Mouse (Mus musculus): Measurements from ENCODE around the gene Fcf1.

The Fcf1 gene

DNA sequence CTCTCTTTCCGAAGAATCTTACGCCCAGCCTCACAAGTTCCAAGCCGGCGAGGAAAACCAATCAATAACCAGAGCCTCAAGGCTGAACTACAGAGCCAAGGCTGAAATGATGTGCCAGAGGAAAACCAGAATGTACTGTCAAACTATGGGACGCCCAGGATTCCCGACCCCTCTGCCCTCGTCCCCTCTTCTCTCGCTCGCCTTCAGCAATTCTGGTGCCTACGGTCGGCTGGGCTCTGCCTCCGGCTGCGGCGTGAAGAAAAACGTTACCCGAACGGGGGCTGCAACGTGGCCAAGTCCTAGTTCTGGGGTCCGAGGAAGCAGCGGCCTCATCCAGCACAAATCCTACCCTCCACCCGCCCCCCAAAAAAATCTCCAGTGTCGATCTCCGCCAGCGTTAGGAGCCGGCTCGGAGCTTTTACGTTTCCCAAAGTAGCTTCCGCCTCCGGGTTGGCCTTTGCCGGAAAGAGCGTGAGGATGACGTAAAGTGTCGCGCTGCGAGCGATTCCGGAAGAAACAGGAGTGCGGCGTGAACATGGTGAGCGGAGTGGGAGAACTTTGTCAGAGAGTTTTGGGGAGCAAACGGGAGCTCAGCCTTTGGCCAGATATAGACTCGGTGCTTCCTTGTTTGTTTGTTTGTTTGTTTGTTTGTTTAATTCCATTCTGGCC, at the start of gene Fcf1, which contains the start of gene Arel1:
Fcf1 (plus strand) TSS at position 470 of the 669 bp plus-strand sequence.
Arel1 (minus strand) TSS at position 473 of the 669 bp plus-strand sequence.
- DNase-seq (ENCODE audit: low read depth, low spot score) = peak; percentile 83

DNA sequence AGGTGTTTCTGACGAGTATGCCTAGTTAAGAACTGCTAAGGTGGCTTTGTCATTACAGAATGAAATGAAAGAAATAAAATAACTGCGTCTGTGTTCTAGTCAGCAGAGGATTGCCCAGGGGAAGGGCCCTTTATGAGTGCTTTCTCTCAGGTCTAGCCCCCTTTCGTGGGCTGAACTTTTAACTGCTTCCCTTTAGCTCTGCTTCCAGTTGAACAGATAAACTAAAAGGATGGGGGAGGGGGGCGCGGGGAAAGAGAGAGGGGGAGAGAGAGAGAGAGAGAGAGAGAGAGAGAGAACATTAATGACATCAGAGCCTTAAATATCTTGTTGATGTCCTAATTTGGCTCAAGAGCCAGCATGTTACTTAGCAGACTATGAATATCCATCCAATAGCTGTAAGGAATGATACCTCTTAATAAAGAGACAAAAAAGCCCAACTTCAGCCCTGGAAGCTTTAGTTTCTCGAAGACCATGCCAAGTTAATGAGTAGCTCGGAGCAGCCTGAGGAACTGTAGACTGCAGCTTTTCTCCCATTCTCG, 48.7 kb upstream of the Fcf1 start:
- no peak for DNase-seq (ENCODE audit: low read depth, low spot score)

DNA sequence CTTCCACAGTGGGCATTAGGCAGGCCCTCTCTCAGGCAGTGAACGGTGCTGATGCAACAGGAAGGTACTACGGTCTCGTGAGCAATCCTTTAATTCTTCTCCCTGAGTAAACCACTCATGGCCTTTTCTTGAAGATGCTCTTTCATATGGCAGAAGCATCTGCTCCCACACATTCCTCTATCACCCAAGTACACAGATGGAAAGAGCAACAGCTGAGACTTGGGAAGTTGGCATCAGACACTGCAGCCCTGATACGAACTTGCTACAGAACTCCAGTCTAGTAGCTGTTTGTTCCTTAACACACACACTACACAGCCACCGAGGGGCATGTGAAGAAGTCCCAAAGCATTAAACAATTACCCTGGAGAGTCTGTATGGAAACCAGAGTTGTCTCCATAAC, 46.4 kb upstream of the Fcf1 start:
- DNase-seq (ENCODE audit: low read depth, low spot score) = no peak

DNA sequence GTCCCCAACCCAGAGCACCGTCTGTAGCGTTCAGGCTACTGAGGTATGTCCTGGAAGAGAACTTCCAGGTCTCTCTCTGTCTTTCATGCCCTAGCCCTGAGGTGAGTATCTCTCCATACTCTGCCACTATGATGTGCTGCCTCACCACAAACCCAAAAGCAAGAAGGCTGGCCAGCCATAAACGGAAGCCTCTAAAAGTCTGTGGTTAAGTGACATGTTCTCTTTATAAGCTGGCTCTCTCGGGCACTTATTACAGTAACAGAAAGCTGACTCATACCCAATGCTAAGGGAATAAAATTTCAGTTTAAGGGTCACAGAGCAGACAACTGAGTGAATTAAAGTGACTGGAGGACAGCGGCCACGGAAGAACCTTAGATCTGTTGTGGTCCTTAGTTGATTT, 44.2 kb upstream of the Fcf1 start:
- DNase-seq (ENCODE audit: low read depth, low spot score) = no peak

DNA sequence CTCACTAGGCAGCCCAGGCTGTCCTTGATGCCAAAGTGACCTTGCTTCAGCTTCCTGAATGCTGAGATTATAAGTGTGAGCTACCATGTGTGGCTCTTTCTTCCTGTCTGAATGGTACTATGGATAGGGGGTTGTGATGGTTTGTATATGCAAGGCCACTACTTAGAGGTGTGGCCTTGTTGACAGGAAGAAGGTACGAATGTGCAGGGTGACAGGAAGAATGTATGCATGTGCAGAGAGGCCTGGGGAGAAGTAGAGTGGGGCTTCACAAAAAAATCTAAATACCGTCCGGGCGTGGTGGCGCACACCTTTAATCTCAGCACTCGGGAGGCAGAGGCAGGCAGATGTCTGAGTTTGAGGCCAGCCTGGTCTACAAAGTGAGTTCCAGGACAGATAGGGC, 38.5 kb upstream of the Fcf1 start:
- DNase-seq (ENCODE audit: low read depth, low spot score) = no peak

DNA sequence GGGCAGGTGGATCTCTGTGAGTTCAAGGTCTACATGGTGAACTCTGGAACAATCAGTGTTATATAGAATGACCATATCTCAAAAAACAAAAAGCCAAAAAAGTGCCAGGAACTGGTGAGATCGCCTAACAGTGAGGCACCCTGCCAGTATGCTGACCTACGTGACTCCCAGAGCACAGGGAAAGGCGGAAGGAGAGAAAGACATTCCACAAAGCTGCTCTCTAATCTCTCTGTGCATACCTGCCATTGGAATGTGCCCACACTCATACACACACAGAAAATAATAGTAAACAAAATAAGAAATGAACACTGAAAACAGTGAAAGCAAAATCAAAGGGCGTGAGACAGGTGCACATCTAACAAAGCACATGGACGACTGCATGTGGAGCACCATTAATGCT, 35.4 kb upstream of the Fcf1 start:
- no peak for DNase-seq (ENCODE audit: low read depth, low spot score)

DNA sequence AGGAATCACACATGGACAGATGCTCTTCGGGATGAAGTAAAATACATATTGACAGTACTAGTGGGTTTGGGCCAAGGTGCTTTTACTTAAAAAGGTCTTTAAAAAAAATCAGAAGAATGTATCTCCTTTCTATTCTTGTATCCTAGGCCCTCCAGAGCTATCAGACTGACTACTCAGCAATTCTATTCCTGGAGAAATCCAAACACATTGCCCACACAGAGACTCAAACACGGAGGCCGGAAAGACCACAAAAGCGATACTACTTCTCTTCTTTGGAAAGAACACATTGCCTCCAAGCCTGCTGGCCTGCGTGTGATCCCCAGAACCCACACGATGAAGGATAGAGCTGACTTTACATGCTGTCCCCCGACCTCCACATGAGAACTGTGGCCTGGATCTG, 31.6 kb upstream of the Fcf1 start:
- no peak for DNase-seq (ENCODE audit: low read depth, low spot score)

DNA sequence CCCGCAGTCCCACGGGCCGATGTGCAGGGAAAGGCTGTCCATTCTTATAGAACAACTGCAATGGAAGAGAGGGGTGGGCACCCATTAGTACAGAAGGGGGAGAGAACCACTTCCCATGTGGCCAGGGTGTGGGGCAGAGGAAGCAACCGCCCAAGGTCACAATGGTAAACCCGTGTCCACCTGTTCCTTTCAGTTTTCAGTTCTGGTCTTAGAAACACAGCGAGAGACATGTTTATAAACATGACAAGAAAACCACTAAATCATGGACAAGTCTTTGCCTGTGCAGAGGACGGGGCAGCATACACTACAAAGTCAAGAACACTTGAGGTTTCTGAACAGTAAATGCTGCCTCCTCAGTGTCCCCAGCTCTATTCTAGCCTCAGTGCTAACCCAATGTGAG, 30.4 kb upstream of the Fcf1 start:
- DNase-seq (ENCODE audit: low read depth, low spot score) = no peak

DNA sequence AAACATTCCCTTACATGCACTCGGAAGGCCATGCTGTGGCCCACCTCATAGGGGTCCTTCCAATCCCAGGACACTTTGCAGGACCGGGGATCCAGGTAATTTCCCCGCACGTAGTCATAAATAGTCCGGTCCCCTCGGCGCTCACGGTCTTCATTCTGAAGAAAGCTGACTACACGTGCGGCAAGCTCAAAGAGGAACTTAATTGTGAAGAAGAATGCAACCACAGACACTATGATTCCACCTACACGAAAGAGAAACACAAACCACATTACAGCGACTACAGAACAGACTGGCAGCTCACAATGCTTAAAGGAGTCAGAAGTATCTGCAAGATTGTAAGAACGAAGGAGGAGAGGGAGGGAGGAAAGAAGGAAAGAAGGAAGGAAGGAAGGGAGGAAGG, 29.0 kb upstream of the Fcf1 start:
- DNase-seq (ENCODE audit: low read depth, low spot score) = no peak

DNA sequence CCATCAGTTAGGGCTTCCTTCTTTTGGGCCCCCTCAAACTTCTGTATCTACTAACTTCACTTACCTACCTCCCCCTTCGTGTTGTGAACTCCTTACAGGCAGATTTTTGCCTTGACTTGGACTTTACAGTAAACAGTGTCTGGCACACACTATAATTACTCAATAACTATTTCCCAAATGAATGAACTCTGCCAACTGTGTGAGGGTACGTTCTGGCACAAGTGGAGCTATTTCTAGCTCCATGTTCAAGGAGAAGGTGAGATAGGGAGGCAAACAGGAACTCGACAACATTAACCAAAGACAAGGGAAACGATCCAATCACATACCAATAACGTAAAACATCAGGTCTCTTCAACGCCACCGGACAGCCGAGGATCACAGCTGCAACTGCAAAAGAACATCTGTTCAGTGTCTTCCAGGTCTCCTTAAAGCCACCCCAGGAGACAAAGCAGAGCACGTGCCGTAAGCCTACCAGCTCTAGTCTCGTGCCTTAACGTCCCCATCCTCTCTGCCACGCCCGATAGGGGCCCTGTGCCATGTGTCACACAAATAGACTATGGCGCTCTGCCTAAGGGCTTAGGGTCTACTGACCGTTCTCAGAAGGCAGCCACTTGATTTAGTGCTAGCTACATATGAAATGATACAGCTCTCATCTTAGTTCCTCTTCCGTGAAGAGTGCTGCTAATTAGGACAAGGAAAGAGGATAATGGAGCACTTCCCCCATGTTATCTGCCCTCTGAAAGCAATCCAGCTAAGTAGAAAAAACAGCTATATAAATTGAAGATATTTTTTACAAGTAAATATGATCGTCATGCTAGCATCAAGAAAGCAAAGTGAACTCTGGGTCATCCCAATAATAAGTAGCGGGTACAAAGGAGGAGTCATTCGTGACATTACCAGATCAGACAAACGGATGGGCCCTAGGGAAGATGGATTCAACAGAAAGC, 27.4 kb upstream of the Fcf1 start:
- DNase-seq (ENCODE audit: low read depth, low spot score) = no peak

DNA sequence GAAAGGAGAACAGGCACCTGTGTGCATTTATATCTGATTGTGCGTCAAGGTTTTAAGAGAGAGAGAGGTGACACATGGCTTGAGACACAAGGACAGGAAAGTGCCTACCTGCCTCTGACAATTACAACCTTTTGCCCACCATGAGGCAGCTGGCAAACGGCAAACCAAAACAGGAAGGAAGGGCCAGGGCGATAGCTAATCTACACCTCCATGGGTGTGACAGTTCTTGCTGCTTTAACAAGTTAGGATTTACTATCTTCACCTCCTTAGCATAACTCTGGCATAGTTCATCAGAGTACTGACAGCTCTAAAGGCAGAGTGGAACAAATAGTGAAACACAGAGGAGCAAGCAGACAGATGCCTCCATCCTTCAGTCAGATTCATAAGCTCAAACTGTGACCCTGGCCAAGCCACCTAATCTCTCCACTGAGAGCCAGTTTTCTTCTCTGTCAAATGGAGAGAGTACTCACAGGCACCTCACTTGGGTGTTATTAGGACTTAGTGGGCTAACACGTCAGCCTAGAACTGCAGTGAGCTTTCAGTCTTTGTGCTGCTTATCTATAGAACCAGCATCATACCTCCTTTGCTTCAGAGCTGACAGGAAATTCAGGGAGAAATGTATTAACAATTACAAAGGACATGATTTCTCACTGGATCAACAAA, 26.4 kb upstream of the Fcf1 start:
- DNase-seq (ENCODE audit: low read depth, low spot score) = no peak

DNA sequence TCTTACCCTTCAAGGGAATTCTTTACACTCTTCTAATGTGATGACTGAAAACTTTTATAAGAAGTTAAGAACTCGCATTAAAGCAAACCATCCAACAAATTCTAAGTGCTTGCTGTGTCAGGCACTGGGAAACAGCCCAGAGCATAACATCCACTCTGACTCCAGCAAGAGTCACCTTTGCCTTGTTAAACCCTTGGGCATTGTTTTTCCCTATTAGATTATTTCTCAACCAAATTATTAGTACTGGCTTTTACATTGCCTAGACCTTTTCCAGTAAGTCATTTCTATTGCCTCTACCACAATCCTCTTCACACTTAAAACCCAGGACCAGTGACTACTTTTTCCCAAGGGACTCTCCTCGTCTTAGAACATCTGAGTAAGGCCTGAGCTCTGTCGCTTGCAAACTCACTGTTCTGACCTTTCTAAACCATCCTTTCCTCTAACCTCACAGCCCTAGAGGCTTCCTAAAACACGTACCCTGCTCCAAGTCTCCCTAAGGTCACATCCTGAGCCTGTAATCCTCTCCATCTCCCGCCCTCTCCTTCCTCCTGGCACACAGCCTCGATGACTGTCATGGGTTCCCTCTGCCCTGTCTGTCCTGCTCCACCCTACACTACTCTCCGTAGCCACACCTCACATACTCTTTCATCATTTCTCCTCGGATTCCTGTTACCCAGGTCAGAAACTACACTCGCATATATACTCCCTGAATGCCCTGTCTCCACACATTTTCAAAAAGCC, 25.7 kb upstream of the Fcf1 start:
- no peak for DNase-seq (ENCODE audit: low read depth, low spot score)

DNA sequence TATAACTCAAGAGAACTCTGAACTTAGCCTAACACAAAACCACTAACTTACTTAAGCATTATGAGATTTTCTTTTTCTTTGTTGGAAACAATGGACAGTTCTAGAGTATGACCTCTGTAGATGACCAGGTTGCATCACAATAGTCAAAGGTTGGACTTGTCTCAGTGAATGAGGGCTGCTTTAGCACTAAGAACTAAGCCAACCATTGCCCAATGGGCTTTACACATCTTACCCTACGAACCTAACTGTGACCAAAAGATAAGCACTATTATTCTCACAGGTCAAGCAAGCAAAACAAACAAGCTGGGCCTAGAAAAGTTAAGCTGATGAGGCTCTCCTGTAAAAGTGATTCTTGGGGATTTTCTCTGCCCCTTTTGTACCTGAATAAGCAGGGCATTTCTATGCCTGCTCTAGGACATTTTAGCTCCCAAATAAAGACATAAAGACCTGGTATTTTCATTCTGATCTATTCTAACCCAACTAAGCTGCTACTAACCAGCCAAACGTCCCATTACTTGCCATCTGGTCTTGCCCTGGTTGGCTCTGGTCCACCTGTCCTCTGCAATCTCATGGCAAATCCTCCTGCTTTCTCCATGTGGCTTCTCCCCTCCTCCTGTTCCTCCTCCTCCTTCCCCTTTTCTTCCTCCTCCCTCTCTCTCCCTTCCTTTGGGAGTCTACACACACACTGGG, 22.7 kb upstream of the Fcf1 start:
- no peak for DNase-seq (ENCODE audit: low read depth, low spot score)

DNA sequence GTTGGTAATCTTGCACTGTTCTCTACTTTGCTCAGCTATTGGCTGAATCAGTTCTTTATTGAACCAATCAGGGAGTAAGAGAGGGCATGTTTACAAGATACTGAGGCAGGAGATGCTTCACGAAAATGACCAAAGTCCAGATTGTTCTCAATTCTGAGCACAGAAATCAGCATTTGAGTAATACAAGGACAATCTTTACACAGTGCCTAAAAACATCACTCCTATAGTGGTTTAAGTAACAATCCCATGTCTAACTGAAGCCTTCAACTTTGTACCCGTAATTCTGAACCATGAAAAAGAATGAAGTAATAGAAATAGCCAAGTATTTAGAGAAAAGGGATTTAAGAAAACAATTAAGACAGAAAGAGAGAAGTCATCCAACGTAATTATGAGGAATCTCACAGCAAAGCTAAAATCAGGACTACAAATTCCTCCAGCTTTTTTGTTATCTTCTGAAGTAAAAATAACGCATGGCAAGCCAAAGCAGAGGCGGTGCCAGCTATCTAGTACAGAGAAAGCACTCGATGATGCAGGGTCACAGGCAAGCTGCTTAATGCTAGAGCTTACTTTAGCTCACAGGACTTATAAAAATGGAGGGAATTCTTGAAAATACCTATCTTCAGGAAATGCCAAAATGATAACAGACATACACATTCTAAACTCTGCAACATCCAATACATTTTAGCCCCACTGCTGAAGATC, 22.0 kb upstream of the Fcf1 start:
- no peak for DNase-seq (ENCODE audit: low read depth, low spot score)

DNA sequence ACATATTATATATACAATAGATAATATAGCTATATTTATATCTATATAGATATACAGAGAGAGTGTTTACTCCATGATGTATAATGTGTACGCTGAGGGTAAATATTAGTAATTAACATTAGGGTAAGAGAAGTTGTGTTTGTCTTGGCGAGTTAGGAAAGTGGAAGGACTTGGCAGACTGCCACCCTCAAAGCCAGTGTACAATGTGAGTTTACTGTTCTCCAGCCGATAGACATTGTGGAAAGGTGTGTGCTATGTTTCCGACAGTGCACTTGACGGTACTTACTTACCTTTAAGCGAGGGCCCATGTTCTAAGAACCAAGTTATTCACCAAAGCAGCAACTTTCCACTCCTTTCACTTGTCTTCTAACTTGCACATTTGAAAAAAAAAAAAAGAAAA, 19.9 kb upstream of the Fcf1 start:
- no peak for DNase-seq (ENCODE audit: low read depth, low spot score)

DNA sequence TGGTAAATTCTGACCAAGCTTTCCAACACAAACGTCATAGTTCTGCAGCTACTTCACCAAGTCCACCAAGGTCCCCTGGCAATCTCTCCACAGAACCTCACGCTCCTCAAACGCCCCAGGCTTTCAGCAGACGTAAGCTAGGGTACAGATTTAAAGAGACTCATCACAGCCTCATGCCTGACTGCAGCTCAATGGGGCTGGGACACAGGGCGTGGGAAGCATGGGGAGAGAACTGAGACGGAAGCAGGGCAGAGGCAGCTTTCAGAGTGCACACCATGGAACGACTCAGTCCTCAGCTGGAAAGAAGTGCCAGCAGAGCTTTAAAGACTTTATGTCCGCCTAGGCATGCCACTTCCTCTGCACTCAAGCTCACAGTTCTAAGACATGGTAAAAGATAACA, 19.2 kb upstream of the Fcf1 start:
- no peak for DNase-seq (ENCODE audit: low read depth, low spot score)

DNA sequence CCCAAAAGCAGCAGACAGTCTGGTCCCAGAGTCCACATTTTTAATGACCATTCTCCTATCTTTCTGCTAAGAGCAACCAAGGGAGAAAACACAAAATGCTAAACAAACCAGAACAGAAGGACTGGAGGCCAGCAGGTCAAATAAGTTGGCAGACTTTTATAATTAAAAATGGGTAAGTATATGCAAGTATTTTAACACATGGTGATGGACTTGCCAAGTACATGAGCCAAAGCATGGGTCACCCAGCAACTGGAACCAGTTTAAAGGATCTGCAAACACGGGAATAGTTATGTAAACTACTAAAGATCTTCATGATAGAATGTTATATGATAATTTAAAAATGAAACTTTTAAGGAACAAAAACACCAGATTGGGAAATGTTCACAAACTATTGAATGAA, 18.3 kb upstream of the Fcf1 start:
- no peak for DNase-seq (ENCODE audit: low read depth, low spot score)

DNA sequence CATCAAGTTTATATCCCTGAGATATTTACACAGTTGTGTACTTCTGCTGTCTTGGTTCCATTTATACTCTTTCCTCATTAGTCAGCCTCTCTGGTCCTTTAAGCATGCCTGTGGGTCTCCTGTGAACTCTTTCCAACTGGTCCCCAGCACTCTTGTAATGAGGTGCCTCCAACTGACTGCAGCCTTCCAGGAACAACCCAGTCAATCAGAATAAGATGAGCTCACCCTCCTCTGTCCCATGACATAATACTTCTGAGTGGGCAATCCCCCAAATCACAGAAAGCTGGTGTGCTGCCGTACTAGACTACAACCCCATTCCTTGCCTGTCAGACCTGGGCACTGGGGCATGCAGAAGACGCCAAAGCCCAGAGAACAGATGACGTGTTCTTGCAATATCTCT, 14.4 kb upstream of the Fcf1 start:
- no peak for DNase-seq (ENCODE audit: low read depth, low spot score)

DNA sequence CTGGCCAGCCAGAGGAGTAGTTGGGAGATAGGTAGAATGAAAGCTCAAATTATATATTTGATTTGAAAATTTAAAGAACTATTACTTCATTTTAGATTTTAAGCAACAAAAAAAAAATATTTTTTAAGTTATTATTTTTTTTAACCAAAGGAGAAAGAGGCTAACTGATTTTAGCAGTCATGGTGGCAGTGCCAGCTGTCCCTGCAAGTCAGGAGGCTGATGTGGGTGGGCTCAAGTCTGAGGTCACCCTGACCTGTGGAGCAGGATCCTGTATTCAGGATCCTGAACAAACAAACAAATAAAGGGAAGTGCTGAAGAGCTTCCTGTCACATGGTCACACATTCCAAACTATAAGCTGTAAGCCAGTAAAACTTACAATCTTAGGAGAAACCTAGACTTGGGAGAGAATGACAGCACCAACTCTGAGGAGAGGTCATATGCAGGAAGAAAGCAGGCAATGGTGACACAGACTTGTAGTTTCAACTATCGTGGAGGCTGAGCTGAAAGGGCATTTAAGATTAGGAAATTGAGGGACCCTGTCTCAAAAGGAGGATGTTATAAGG, 11.8 kb upstream of the Fcf1 start:
- DNase-seq (ENCODE audit: low read depth, low spot score) = no peak

DNA sequence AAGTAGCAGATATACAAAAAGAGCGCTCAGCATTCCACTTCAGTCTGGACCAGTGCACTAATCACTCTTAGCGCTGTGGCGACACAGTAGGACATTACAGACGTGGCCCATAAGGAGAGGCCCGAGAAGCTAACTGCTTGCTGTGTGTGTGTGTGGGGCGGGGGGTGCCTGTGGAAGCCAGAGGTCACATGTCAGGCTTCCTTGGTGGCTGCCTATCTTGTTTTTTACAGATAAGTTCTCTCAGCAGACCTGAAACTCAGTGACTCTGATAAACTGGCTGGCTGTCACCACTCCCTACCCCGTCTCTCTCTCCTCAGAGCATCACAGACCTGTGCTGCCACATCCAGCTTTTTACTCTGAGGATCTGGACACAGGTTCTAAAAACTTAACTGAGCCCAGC, 8.1 kb upstream of the Fcf1 start:
- no peak for DNase-seq (ENCODE audit: low read depth, low spot score)

All from skeletal muscle tissue, adult 2 months (tissue).